Mouse (Mus musculus) ES-E14 (cell line): ENCODE results near the gene Efna4. TPM values are rescaled to one million over a fixed set of nuclear protein-coding genes. Genes with fewer than 3 reads are reported as not detected.

ENCODE experiments used
- DNase-seq: peaks from one replicate; pipeline ENCODE4 v3.0.0-alpha.2; 2013; ENCODE audit warnings: low read depth, low spot score
- H3K27ac ChIP-seq: 2 replicates; pipeline ENCODE4 v1.5.1; 2012; ENCODE audit warnings: low read depth, mild to moderate bottlenecking, low read length, moderate library complexity, mixed read lengths; ENCODE audit not compliant: poor library complexity, insufficient read depth, severe bottlenecking
- H3K36me3 ChIP-seq: 2 replicates; pipeline ENCODE4 v1.6.1; 2012; ENCODE audit warnings: mild to moderate bottlenecking, low read length, moderate library complexity, mixed read lengths; ENCODE audit not compliant: control insufficient read depth, poor library complexity, insufficient read depth, severe bottlenecking
- H3K4me1 ChIP-seq, 2 experiments: fragments of 150-350 bp in 1 of 2; sonication (generic) in 1 of 2; 2 replicates each; pipeline ENCODE4 v1.6.1; 2012; ENCODE audit warnings: low read length in 2 of 2, mild to moderate bottlenecking in 1 of 2, mixed read lengths in 1 of 2; ENCODE audit not compliant: control insufficient read depth in 2 of 2, insufficient read depth in 2 of 2, poor library complexity in 1 of 2
- H3K4me3 ChIP-seq, 2 experiments: fragments of 150-350 bp in 1 of 2; sonication (generic) in 1 of 2; 2 replicates each; pipeline ENCODE4 v1.5.1; 2012; ENCODE audit warnings: low read length in 2 of 2, low read depth in 1 of 2, mild to moderate bottlenecking in 1 of 2, mixed read lengths in 1 of 2; ENCODE audit not compliant: insufficient read depth in 1 of 2, poor library complexity in 1 of 2, severe bottlenecking in 1 of 2
- H3K9ac ChIP-seq: 2 replicates; pipeline ENCODE4 v1.6.1; 2012; ENCODE audit warnings: low read depth, mild to moderate bottlenecking, low read length, mixed read lengths; ENCODE audit not compliant: poor library complexity, insufficient read depth, severe bottlenecking
- H3K9me3 ChIP-seq: fragments of 150-350 bp; sonication (generic); 2 replicates; pipeline ENCODE4 v1.6.1; 2012; ENCODE audit warnings: low read depth, mild to moderate bottlenecking, low read length; ENCODE audit not compliant: control insufficient read depth, insufficient read depth
- CHD2 ChIP-seq: IDR thresholded peaks from 2 replicates; pipeline ENCODE4 v1.6.1; 2014; ENCODE audit warnings: mild to moderate bottlenecking, low read depth, low read length, inconsistent platforms
- HCFC1 ChIP-seq: IDR thresholded peaks from 2 replicates; pipeline ENCODE4 v1.6.1; 2012; ENCODE audit warnings: low read length, inconsistent platforms, borderline replicate concordance; ENCODE audit not compliant: insufficient read depth
- MAFK ChIP-seq: IDR thresholded peaks from 2 replicates; pipeline ENCODE4 v1.6.1; 2014; ENCODE audit warnings: mild to moderate bottlenecking, low read depth, low read length, inconsistent platforms; ENCODE audit not compliant: insufficient read depth
- ZC3H11A ChIP-seq: IDR thresholded peaks from 2 replicates; pipeline ENCODE4 v1.6.1; 2012; ENCODE audit warnings: low read depth, mild to moderate bottlenecking, inconsistent platforms, low read length, borderline replicate concordance
- ZNF384 ChIP-seq: IDR thresholded peaks from 2 replicates; pipeline ENCODE4 v1.6.1; 2012; ENCODE audit warnings: low read depth, low read length, inconsistent platforms
- in situ Hi-C, 2 experiments: fragments of 600-800 bp; cut with MboI; formaldehyde crosslinking; loops; one replicate each; pipeline ENCODE4 v1.15.1; 2025; ENCODE audit warnings: low sequenced_read_pairs in 2 of 2, inconsistent platforms in 1 of 2; ENCODE audit not compliant: unreplicated experiment in 2 of 2
- total RNA-seq: library from RNA; depleted of rRNA; stranded (reverse); fragments of 300-350 nt; gene quantifications from 2 replicates; pipeline ENCODE4 v1.2.3, GENCODE M21; 2012

Efna4 gene
- total RNA-seq, 1 experiment, result 24.0 TPM

DNA sequence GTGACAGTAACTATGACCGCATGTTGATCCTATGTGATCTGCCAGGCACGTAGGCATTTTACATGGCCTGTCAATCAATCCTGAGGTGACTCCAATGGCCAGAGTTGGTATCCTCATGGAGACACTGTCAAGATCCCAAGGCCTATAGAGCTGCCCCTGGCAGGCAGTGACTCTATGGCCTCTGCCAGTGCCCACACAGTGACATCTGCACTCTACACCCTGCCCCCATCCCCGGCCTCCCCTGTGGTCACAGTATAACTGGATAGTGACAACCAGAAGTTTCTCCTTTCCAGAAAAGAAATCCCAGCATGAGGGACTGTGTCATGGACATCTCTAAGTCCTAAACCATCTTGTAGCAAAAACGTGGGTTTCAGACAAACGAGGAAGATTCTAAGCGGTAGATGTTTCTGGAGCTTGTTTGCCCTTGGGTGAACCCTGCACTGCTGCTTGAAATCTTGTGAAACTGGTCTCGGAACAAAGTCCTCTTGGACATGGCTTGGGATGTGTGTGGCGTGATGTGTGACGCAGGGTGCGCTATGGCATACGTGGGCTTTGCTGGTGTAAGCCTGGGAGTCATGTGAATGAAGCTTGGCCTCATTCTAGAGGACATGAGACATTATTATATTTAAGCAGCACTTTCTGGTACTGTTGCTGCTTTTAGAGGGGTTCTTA lies 44.4 kb downstream of the Efna4 start:
- DNase-seq, result no peak
- in situ Hi-C loops, result no loop called here
- TF ChIP-seq ZC3H11A (no peak), CHD2 (no peak), ZNF384 (no peak), MAFK (no peak), HCFC1 (no peak)
- Histone ChIP-seq H3K9ac (no peak overlapping the region), H3K4me1 (no peaks in the 10 kb centered on the region), H3K9me3 (no peaks in the 10 kb centered on the region), H3K4me3 (no peak overlapping the region), H3K27ac (no peak overlapping the region), H3K36me3 (no peaks in the 10 kb centered on the region)

DNA sequence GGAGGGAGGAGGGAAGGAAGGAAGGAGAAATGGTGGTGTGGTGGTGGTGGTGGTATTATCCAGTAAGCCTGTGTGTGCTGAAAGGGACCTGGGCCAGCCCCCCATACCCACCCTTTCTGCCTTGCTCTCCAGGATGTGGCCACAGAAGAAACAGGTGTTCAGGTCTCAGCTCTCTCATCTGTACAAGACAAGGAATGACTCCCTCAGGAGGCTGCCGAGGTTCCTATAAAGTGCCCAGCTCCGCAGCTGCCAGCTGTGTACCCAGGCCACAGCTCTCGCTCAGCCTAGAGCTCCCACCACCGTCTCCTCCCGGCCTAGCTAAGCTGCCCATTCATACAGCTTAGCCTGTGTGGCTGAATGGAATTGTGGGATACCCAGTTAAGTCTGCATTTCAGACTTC lies 45.5 kb downstream of the Efna4 start:
- in situ Hi-C loops, result no loop called here
- Histone ChIP-seq H3K9ac (no peak overlapping the region), H3K4me3 (no peak overlapping the region), H3K36me3 (no peaks in the 10 kb centered on the region), H3K4me1 (peaks cover 0 to 3% of the 10 kb centered on the region in 2 experiments; a peak in 1 of 4 replicates), H3K27ac (no peak overlapping the region), H3K9me3 (no peaks in the 10 kb centered on the region)
- DNase-seq, result no peak
- TF ChIP-seq MAFK (no peak), ZC3H11A (no peak), HCFC1 (no peak), ZNF384 (no peak), CHD2 (no peak)

DNA sequence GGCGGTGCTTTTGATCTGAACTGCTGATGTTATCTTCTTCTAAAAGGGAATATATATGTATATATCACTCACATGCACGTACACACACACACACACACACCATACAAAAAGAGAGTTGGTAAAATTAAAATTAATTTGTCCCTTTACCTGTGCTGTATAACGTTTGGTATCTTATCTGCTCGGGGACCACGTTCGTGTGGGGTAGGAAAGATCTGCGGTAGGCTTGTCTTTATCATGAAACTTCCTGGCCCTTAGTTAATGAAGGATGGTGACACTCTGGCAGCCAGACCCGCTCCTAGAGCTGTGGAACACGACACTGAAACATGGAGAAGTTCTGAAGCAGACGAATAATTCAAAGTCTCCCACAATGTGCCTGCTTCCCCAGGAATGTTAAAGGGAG lies 46.0 kb downstream of the Efna4 start:
- H3K9me3 ChIP-seq, result no peaks in the 10 kb centered on the region

DNA sequence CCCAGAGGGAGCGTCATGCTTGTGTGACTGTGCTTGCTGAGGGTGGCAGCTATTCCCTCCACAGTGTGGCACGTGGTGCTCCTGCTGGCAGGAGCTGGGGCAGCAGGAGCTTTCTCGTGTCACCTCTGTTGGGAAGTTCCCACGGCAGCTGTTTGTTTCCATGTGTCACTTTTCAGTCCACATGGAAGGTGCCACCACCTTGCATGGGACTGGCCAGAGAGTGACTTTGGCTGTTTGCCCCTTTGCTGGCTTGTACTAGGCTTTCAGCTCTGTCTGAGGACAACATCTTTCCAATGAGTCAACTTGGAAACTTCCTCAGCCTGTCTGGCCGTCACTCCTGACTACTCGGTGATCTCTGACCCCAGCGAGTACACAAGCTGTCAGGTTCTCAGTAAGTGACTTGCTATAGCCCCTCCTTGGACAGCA lies 49.3 kb downstream of the Efna4 start:
- no peak for TF ChIP-seq HCFC1
- Histone ChIP-seq H3K4me1 (peaks cover 0 to 12% of the 10 kb centered on the region in 2 experiments; a peak in 3 of 4 replicates), H3K36me3 (no peaks in the 10 kb centered on the region), H3K4me3 (no peak overlapping the region), H3K9me3 (no peaks in the 10 kb centered on the region), H3K27ac (no peak overlapping the region), H3K9ac (no peak overlapping the region)
- in situ Hi-C loops, result no loop called here
- DNase-seq, result no peak

More for the DNA sequence above, 46.0 kb downstream of the Efna4 start:
- Histone ChIP-seq H3K36me3 (no peaks in the 10 kb centered on the region), H3K9ac (no peak overlapping the region), H3K4me1 (peaks cover 0 to 6% of the 10 kb centered on the region in 2 experiments; a peak in 1 of 4 replicates), H3K27ac (no peak overlapping the region), H3K4me3 (no peak overlapping the region)
- no peak for DNase-seq
- in situ Hi-C loops, result no loop called here
- no peak for TF ChIP-seq MAFK
- TF ChIP-seq CHD2, result no peak
- TF ChIP-seq ZC3H11A, result no peak
- no peak for TF ChIP-seq ZNF384
- no peak for TF ChIP-seq HCFC1

DNA sequence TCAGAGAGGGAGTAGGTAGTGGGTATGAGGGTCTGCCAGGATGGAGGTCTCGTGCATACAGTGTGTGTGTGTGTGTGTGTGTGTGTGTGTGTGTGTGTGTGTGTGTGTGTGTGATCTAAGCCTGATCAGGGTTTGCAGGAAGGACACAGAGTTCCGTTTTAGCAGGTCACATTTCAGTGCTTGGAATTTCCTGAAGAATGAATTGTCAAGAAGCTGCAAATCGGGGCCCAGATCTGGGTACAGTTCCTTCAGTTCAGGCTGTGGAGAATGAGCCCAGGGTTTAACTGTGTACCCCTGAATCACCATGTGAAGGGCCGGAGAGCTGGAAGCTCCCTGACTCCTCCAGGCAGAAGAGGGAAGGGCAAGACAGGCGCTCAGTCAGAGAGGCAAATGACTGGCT lies 50.5 kb downstream of the Efna4 start:
- Histone ChIP-seq H3K4me3 (no peak overlapping the region), H3K4me1 (peaks cover 0 to 14% of the 10 kb centered on the region in 2 experiments; a peak in 3 of 4 replicates), H3K36me3 (no peaks in the 10 kb centered on the region), H3K9me3 (no peaks in the 10 kb centered on the region), H3K9ac (0 out of 2 replicates have a peak overlapping the region, but pooled peaks have one; percentile 28), H3K27ac (no peak overlapping the region)
- DNase-seq, result no peak
- TF ChIP-seq ZNF384 (no peak), MAFK (no peak), HCFC1 (no peak), ZC3H11A (no peak), CHD2 (no peak)
- in situ Hi-C loops, result no loop called here
